Mouse (Mus musculus): ENCODE measurements at regions not wholly inside any gene's neighbourhood (a gene's known extent, or its start where the extent isn't known, plus 50 kb on each side); places are given as distances from the start of the nearest gene placed in this dataset.

GRCm38 (mm10) chr4:29525769-29526658 is 713.1 kb downstream of the Epha7 start:
- DNase-seq (ENCODE audit: low read depth, low spot score), result peak; percentile 76

Measured in brain, adult 2 months (tissue).